In the genomic region with DNA sequence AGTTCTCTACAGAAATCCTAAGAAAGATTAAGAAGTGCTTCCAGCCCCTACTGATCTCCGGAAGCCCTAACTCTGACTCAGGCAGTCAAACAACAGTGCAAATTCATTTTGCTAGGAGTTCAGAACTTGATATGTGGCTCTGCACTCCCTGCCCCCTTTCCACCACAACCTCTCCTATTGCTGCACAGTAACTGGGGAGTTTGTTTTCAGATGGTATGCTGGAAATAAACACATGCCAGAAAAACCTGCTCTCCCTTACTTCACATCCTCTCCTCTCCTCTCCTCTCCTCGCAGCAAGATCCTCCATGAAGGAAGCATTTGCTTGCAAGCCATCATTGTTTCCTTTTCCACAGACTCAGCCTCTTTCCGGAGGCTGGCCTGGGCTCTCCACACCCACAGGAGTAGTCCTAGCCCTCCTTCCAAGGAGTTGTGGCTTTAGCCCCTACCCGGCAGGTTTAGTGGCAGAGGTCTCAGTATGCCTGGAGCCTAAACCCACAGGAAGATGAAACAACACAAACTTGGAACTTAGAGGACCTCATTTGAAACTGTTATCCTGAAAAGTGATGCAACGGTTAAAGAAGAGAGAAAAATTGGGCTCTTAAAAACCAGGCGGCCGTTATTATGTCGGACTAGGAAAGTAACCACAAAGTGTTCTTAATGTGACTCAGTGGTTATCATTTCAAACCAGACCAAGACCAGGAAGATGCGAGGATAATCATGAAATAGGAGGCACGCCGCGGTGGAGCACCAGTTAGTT, we compare ENCODE assay signal across 8 mouse cellular contexts. TPM values are rescaled to one million over a fixed set of nuclear protein-coding genes. Genes with fewer than 3 reads are reported as not detected.
DNase-seq lines count a peak whose midpoint lies in the region; ATAC-seq lines count a peak whose summit lies in the region.

No protein-coding gene starts in this region.

- H3K9me3 ChIP-seq in hindbrain, embryonic 11.5 days (ENCODE audit: control insufficient read depth, low read length), result no peaks in the 10 kb centered on the region
- H3K9me3 ChIP-seq in hindbrain, embryonic 16.5 days (ENCODE audit: control insufficient read depth, low read length), result no peaks in the 10 kb centered on the region
- no peaks in the 10 kb centered on the region for H3K9me3 ChIP-seq in embryonic facial prominence, embryonic 10.5 days

- H3K27me3 ChIP-seq in hindbrain, embryonic 11.5 days (ENCODE audit: control insufficient read depth, insufficient read depth, low read length), result no peaks in the 10 kb centered on the region
- H3K27me3 ChIP-seq in hindbrain, embryonic 16.5 days (replicated peaks; ENCODE audit: control insufficient read depth, insufficient read depth, low read length), result no peaks in the 10 kb centered on the region
- no peaks in the 10 kb centered on the region for H3K27me3 ChIP-seq in embryonic facial prominence, embryonic 10.5 days (replicated peaks; ENCODE audit: low read depth, poor library complexity, severe bottlenecking)

- peak; percentile 20 for DNase-seq in hindbrain, embryonic 11.5 days (ENCODE audit: low spot score)
- peak; percentile 52 for DNase-seq in embryonic facial prominence, embryonic 10.5 days (ENCODE audit: low spot score)
- DNase-seq in heart, postnatal 36 days, result peak; percentile 20 to 30
- no peak for DNase-seq in adrenal gland, postnatal 14 days
- DNase-seq in spleen, adult 18-20 months, result no peak
- DNase-seq in cerebellum, adult 11-12 months, result no peak

- 0 out of 2 replicates have a peak, but pooled peaks cover 2% of the 10 kb centered on the region for H3K4me1 ChIP-seq in hindbrain, embryonic 11.5 days (replicated peaks; ENCODE audit: control insufficient read depth, insufficient read depth, low read length)
- no peaks in the 10 kb centered on the region for H3K4me1 ChIP-seq in hindbrain, embryonic 16.5 days (ENCODE audit: control insufficient read depth, insufficient read depth, low read depth, low read length)
- peaks cover 37% of the 10 kb centered on the region for H3K4me1 ChIP-seq in embryonic facial prominence, embryonic 10.5 days

- H3K9ac ChIP-seq in hindbrain, embryonic 11.5 days (ENCODE audit: low read depth, low read length), result no peak overlapping the region
- no peak overlapping the region for H3K9ac ChIP-seq in hindbrain, embryonic 16.5 days (ENCODE audit: low read depth, low read length)

- peak overlapping the region; percentile 43 for H3K27ac ChIP-seq in hindbrain, embryonic 11.5 days (ENCODE audit: low read depth, low read length)
- no peak overlapping the region for H3K27ac ChIP-seq in hindbrain, embryonic 16.5 days (ENCODE audit: low read depth, low read length)
- H3K27ac ChIP-seq in embryonic facial prominence, embryonic 10.5 days (replicated peaks), result peak overlapping the region; percentile 88

- H3K4me2 ChIP-seq in hindbrain, embryonic 11.5 days (replicated peaks; ENCODE audit: low read depth, low read length), result no peak overlapping the region
- no peak overlapping the region for H3K4me2 ChIP-seq in hindbrain, embryonic 16.5 days (ENCODE audit: low read length)

- ATAC-seq in hindbrain, embryonic 11.5 days (ENCODE audit: low FRiP score), result no peak
- no peak for ATAC-seq in hindbrain, embryonic 16.5 days
- ATAC-seq in megakaryocyte progenitor cell, adult 5-6 weeks (replicated peaks; ENCODE audit: poor library complexity), result peak; percentile 81

- intact Hi-C loops in heart, postnatal 36 days (cut with DNase I), result loop anchor here (2.0 kb wide), 1 partner anchor 38 kb away; no protein-coding TSS in a partner anchor

- no peak overlapping the region for H3K4me3 ChIP-seq in hindbrain, embryonic 11.5 days (ENCODE audit: low read depth, low read length)
- H3K4me3 ChIP-seq in hindbrain, embryonic 16.5 days (ENCODE audit: low read length), result no peak overlapping the region
- peak overlapping the region; percentile 9; the same call in 1 of the 2 replicates for H3K4me3 ChIP-seq in embryonic facial prominence, embryonic 10.5 days

- 55% methylated on average over 12 of the region's 12 CpGs for WGBS in hindbrain, embryonic 11.5 days
- 65% methylated on average over 12 of the region's 12 CpGs for WGBS in hindbrain, embryonic 16.5 days
- 35% methylated on average over 12 of the region's 12 CpGs for WGBS in embryonic facial prominence, embryonic 10.5 days

- H3K36me3 ChIP-seq in hindbrain, embryonic 11.5 days (ENCODE audit: control insufficient read depth, insufficient read depth, low read length), result no peaks in the 10 kb centered on the region
- no peaks in the 10 kb centered on the region for H3K36me3 ChIP-seq in hindbrain, embryonic 16.5 days (ENCODE audit: control insufficient read depth, insufficient read depth, low read length)
- H3K36me3 ChIP-seq in embryonic facial prominence, embryonic 10.5 days (replicated peaks), result no peaks in the 10 kb centered on the region

RNA-seq across cellular contexts. Expression of gene Col1a2, which starts 47.7 kb away (rescaled TPM):
- polyA plus RNA-seq in hindbrain, embryonic 11.5 days (2014; fragmentation: Nextera tagmentation; extraction: Ambion mirVana), result 143 and 151 TPM in 2 replicates
- polyA plus RNA-seq in hindbrain, embryonic 16.5 days (2015; fragmentation: Nextera tagmentation; extraction: Ambion mirVana), result 114 and 205 TPM in 2 replicates
- polyA plus RNA-seq in embryonic facial prominence, embryonic 10.5 days (2016; fragmentation: Nextera tagmentation; extraction: Ambion mirVana), result 117 and 176 TPM in 2 replicates
- 100 to 1,000 TPM; 137 to 156 TPM for total RNA-seq in heart, postnatal 36 days (2021)
- total RNA-seq in megakaryocyte progenitor cell, adult 5-6 weeks (2015), result 0.15 TPM in 1 of 2 replicates, not detected in the other
- not detected in 2 replicates for total RNA-seq in megakaryocyte progenitor cell, adult 5-6 weeks (2017)
- 287 and 366 TPM in 2 replicates for total RNA-seq in adrenal gland, postnatal 14 days (2021)

Comparison
In these comparisons a context has a peak if more than half of its experiments do, and no peak if none do; other contexts are left out.
1. DNase-seq: peak in hindbrain, embryonic 11.5 days (single experiment), embryonic facial prominence, embryonic 10.5 days (single experiment) and heart, postnatal 36 days (2 of 2); none in adrenal gland, postnatal 14 days (single experiment), spleen, adult 18-20 months (0 of 2) and cerebellum, adult 11-12 months (single experiment).
2. RNA of gene Col1a2, which starts 47.7 kb away (total RNA-seq): 287 to 366 TPM in adrenal gland, postnatal 14 days and 137 to 156 TPM in heart, postnatal 36 days; 0.15 TPM in megakaryocyte progenitor cell, adult 5-6 weeks; every median in the first group is over 100 times any median in the second.